ENCODE assay signal across 10 mouse cellular contexts in genomic region chr14:121146213-121146612, GRCm38 (mm10).
DNase-seq lines count a peak whose midpoint lies in the region; ATAC-seq and TF ChIP-seq lines count a peak whose summit lies in the region.
"Had no signal": no experiment of that assay in that cellular context is flagged by ENCODE, and none has a peak within 500 bp of the region (broad histone marks: within the 10 kb centered on the region; RNA-seq: fewer than 3 reads in every experiment).

No protein-coding gene starts in this region.

- intact Hi-C loops in gastrocnemius, postnatal 14 days (cut with DNase I; ENCODE audit: low total_unique reads) = no loop called here

- no peak for ATAC-seq in lung, embryonic 14.5 days (ENCODE audit: insufficient read depth)
- ATAC-seq in kidney, embryonic 15.5 days (replicated peaks; ENCODE audit: low FRiP score) = no peak
- no peak for ATAC-seq in granulocyte monocyte progenitor cell, adult 5-6 weeks (replicated peaks; ENCODE audit: poor library complexity, severe bottlenecking)
- ATAC-seq: forebrain, embryonic 14.5 days had no signal

- peak overlapping the region; percentile 39; the same call in 1 of the 2 replicates for H3K27ac ChIP-seq in lung, embryonic 14.5 days (ENCODE audit: low read depth)
- peak overlapping the region; percentile 82 for H3K27ac ChIP-seq in kidney, embryonic 15.5 days

- no peaks in the 10 kb centered on the region for H3K9me3 ChIP-seq in lung, embryonic 14.5 days (ENCODE audit: low read depth, low read length)
- no peaks in the 10 kb centered on the region for H3K9me3 ChIP-seq in kidney, embryonic 15.5 days (replicated peaks)

- no peak overlapping the region for H3K4me2 ChIP-seq in lung, embryonic 14.5 days
- no peak overlapping the region for H3K4me2 ChIP-seq in kidney, embryonic 15.5 days

- H3K4me3 ChIP-seq in lung, embryonic 14.5 days (ENCODE audit: low read depth, low read length) = no peak overlapping the region
- H3K4me3 ChIP-seq in kidney, embryonic 15.5 days (replicated peaks) = no peak overlapping the region
- H3K4me3 ChIP-seq: myocyte had no signal

- TF ChIP-seq CTCF in lung, embryonic 14.5 days (IDR thresholded peaks at IDR 0.05; ENCODE audit: low read depth) = no peak

- no peaks in the 10 kb centered on the region for H3K27me3 ChIP-seq in lung, embryonic 14.5 days (ENCODE audit: insufficient read depth, low read length)
- no peaks in the 10 kb centered on the region for H3K27me3 ChIP-seq in kidney, embryonic 15.5 days

- no peak for DNase-seq in lung, embryonic 14.5 days
- DNase-seq in lung, postnatal 14 days = no peak
- DNase-seq in lung, postnatal 25 days (ENCODE audit: low spot score) = peak; percentile 66
- DNase-seq in gastrocnemius, postnatal 14 days = no peak
- DNase-seq in gastrocnemius, adult 8-10 months (ENCODE audit: low spot score in 2 of 2) = no peak
- DNase-seq: layer of hippocampus, postnatal 36 days had no signal

- H3K9ac ChIP-seq in lung, embryonic 14.5 days = no peak overlapping the region
- no peak overlapping the region for H3K9ac ChIP-seq in kidney, embryonic 15.5 days

- H3K36me3 ChIP-seq in lung, embryonic 14.5 days (ENCODE audit: insufficient read depth) = no peaks in the 10 kb centered on the region
- no peaks in the 10 kb centered on the region for H3K36me3 ChIP-seq in kidney, embryonic 15.5 days

- 40% methylated on average over 7 of the region's 7 CpGs for WGBS in lung, embryonic 14.5 days
- 58% methylated on average over 7 of the region's 7 CpGs for WGBS in kidney, embryonic 15.5 days

- peaks cover 23% of the 10 kb centered on the region for H3K4me1 ChIP-seq in lung, embryonic 14.5 days (ENCODE audit: insufficient read depth)
- peaks cover 62% of the 10 kb centered on the region for H3K4me1 ChIP-seq in kidney, embryonic 15.5 days
